Mouse (Mus musculus) frontal cortex, postnatal 14 days (tissue): ENCODE data around the gene Zmym4.
A peak's percentile ranks its signal among the peaks of the same experiment; 100 is the strongest.
"Not testable (repeated sequence)": the region's sequence is repeated elsewhere in the genome, so short reads cannot be mapped to it uniquely, and the experiment has no call there.

Experiments used
- DNase-seq, 2 experiments: peaks; one replicate each; pipeline ENCODE4 v3.0.0; 2022; ENCODE audit warnings: low spot score in 2 of 2

Gene Zmym4

GRCm38 (mm10) chr4:126967864-126968821, at the start of gene Zmym4:
Gene Zmym4 (minus strand): TSS chr4:126968135.
- DNase-seq, result peak; percentile 88 to 94

- DNase-seq, result no peak
Observed at GRCm38 (mm10) chr4:127016366-127016765, 48.4 kb upstream of the Zmym4 start.

- peak; percentile 70 to 81 for DNase-seq
Observed at GRCm38 (mm10) chr4:127015294-127015993, 47.5 kb upstream of the Zmym4 start.

GRCm38 (mm10) chr4:127005113-127005936, 37.4 kb upstream of the Zmym4 start:
- peak; percentile 40 to 57 for DNase-seq

- no peak for DNase-seq
Observed at GRCm38 (mm10) chr4:127004384-127004783, 36.4 kb upstream of the Zmym4 start.

GRCm38 (mm10) chr4:127000601-127001105, 32.7 kb upstream of the Zmym4 start:
- no peak for DNase-seq

- DNase-seq, result not testable (repeated sequence)
Observed at GRCm38 (mm10) chr4:126999372-126999771, 31.4 kb upstream of the Zmym4 start.

GRCm38 (mm10) chr4:126992356-126992755, 24.4 kb upstream of the Zmym4 start:
- no peak for DNase-seq

GRCm38 (mm10) chr4:126990553-126990952, 22.6 kb upstream of the Zmym4 start:
- DNase-seq, result no peak

GRCm38 (mm10) chr4:126988503-126988902, 20.6 kb upstream of the Zmym4 start:
- no peak for DNase-seq

- DNase-seq, result no peak
Observed at GRCm38 (mm10) chr4:126986768-126987167, 18.8 kb upstream of the Zmym4 start.

GRCm38 (mm10) chr4:126983736-126984525, 16.0 kb upstream of the Zmym4 start:
- DNase-seq, result not testable (repeated sequence)

- no peak for DNase-seq
Observed at GRCm38 (mm10) chr4:126983321-126983720, 15.4 kb upstream of the Zmym4 start.

GRCm38 (mm10) chr4:126978706-126979105, 10.8 kb upstream of the Zmym4 start:
- DNase-seq, result no peak

GRCm38 (mm10) chr4:126977467-126977866, 9.5 kb upstream of the Zmym4 start:
- no peak for DNase-seq

GRCm38 (mm10) chr4:126967241-126967863, 583 bp downstream of the Zmym4 start:
- peak in 1 of 2 experiments; percentile 9 for DNase-seq

- DNase-seq, result no peak
Observed at GRCm38 (mm10) chr4:126958682-126959081, 9.3 kb downstream of the Zmym4 start.

- no peak for DNase-seq
Observed at GRCm38 (mm10) chr4:126958261-126958660, 9.7 kb downstream of the Zmym4 start.

- DNase-seq, result no peak
Observed at GRCm38 (mm10) chr4:126957434-126957833, 10.5 kb downstream of the Zmym4 start.

- DNase-seq, result not testable (repeated sequence)
Observed at GRCm38 (mm10) chr4:126950801-126951200, 17.1 kb downstream of the Zmym4 start.
